Mouse (Mus musculus): ENCODE data around the gene Arhgef3.

- TF ChIP-seq CTCF (IDR thresholded peaks at IDR 0.05) (no peak), POLR2A (IDR thresholded peaks at IDR 0.05; ENCODE audit: insufficient read depth, low read depth, low read length) (no peak), EP300 (IDR thresholded peaks at IDR 0.05; ENCODE audit: insufficient read depth, low read depth, low read length) (no peak)
Observed at GRCm38 (mm10) chr14:27391776-27392308, 277.1 kb downstream of the Arhgef3 start.

All from heart, adult 2 months (tissue).